Mouse (Mus musculus): ENCODE results near the gene Rasl2-9. TPM values are rescaled to one million over a fixed set of nuclear protein-coding genes. Genes with fewer than 3 reads are reported as not detected.

Rasl2-9 gene
- 159 TPM for polyA plus RNA-seq (2014; fragmentation: Illumina TruSeq; extraction: RNeasy Lipid Tissue Mini Kit (QIAGEN cat#74804); ENCODE audit: low read depth, low replicate concordance)

DNA sequence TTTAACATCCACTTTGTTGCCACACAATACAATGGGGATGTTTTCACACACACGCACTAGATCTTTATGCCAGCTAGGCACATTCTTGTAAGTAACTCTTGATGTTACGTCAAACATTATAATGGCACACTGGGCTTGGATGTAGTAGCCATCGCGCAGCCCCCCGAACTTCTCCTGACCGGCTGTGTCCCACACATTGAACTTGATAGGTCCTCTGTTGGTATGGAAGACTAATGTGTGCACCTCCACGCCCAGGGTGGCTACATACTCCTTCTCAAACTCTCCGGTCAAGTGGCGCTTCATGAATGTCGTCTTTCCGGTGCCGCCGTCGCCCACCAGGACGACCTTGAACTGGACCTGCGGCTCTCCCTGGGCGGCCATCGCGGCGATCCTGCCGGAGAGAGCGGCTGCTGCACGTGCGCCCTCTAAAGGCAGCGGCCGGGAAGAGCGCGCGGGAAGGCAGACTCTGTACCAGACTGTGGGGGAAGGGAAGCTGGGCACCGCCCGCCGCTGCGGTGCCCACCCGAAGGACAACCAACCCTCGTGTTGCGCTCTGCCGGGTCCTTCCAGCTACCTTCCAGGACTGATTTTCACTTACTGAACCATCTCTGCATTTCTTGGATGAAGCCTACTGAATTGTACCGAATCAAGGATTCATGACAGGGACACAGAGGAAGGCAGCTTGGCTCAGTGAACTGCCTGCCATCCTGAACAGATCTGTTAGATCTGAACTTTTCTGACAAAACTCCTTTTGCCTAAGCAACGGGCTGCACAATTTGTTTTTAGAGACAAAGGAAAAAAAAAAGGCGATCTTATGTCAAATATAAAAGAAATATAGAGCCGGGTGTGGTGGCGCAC lies at the start of gene Rasl2-9:
TSS of gene Rasl2-9 (minus strand) at position 402 of the 858 bp plus-strand sequence.

DNA sequence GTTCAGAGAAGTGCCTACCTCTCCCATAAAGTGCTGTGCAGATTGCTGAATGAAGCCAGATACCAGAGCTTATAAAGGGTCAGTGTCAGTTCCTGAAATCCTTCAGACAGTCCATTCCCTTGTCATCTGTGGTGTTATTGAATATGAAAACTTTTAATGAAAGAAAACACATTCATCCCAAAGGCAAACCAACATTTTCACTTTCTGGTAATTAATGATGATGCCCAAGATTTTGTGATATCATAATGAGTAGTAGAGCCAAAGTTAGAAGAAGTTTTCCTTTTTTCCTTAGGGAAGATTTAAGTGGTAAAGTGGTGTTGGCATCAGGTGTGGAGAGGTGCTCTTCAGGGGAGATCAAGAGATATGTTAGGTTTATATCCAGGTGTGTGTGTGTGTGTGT lies 23.8 kb upstream of the Rasl2-9 start, which contains the start of gene Vmn1r55:
TSS of gene Vmn1r55 (minus strand) at position 101 of the 400 bp plus-strand sequence.

DNA sequence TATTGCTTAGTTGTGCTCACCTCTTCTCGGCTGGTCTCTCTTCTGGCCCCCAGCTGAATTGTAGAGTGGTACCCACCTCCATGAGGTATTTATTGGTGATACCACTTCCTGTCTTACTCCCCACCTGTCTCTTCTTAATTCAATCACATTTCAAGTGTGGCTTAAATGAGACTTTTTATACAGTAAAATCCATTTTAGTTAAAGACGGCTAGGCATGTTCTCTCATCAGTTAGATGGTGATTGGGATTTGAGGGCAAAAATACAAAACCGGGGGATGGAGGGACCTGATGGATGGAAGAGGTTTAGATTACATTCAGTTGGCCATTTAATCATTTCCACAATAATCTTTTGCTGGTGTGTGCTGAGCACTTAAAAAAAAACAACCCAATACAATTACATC lies 8.9 kb downstream of the Rasl2-9 start, which contains the start of gene Rfpl4:
TSS of gene Rfpl4 (minus strand) at position 101 of the 400 bp plus-strand sequence.

DNA sequence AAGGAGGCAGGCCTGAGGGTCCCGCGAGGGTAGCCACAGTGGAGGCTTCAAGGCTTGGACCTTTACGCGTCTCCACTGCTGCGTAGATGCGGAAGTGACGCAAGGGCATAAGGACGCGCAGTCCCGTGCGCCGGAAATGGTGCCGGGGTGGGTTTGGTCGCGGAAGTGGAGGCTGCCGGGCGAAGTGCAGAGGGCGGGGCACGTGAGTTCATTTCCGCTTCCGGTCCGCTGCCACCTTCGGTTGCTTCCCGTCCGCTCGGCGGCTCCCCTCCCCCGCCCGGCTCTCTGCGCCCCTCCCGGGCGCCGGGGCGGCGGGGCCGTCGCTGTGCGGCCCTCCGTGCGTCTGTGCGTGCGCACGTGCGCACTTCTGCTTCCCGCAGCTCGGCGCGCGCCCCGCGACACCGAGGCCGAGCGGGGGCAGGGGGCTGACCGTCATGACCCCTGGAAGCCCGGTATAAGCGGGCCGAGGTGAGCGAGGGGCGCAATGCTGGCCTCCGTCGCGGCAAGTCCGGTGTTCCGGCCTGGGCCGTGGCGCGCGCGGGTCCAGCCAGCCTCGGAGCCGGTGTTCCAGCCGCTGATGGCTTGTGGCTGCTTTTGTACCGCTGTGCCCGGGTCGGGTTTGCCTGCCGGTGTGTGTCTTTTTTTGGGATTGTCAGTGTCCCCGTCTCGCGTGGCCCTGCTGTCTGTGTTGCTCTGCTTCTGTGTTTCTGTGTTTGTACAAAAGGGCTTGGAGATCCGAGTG lies 45.6 kb downstream of the Rasl2-9 start, which contains the start of gene Epn1:
TSS of gene Epn1 (plus strand) at position 226 of the 742 bp plus-strand sequence.

Other genes starting within 250 kb of the Rasl2-9 start
- gene Isoc2a, start 248.8 kb downstream of the Rasl2-9 start, polyA plus RNA-seq (2014; fragmentation: Illumina TruSeq; extraction: RNeasy Lipid Tissue Mini Kit (QIAGEN cat#74804); ENCODE audit: low read depth, low replicate concordance), result 1.8 TPM
- gene Gm36210, start 219.4 kb downstream of the Rasl2-9 start, polyA plus RNA-seq (2014; fragmentation: Illumina TruSeq; extraction: RNeasy Lipid Tissue Mini Kit (QIAGEN cat#74804); ENCODE audit: low read depth, low replicate concordance), result not detected
- gene Zfp628, start 210.7 kb downstream of the Rasl2-9 start, polyA plus RNA-seq (2014; fragmentation: Illumina TruSeq; extraction: RNeasy Lipid Tissue Mini Kit (QIAGEN cat#74804); ENCODE audit: low read depth, low replicate concordance), result not detected
- gene Nat14, start 203.9 kb downstream of the Rasl2-9 start, polyA plus RNA-seq (2014; fragmentation: Illumina TruSeq; extraction: RNeasy Lipid Tissue Mini Kit (QIAGEN cat#74804); ENCODE audit: low read depth, low replicate concordance), result 0.67 TPM
- gene Ssc5d, start 200.2 kb downstream of the Rasl2-9 start, polyA plus RNA-seq (2014; fragmentation: Illumina TruSeq; extraction: RNeasy Lipid Tissue Mini Kit (QIAGEN cat#74804); ENCODE audit: low read depth, low replicate concordance), result not detected
- gene Sbk2, start 161.5 kb downstream of the Rasl2-9 start, polyA plus RNA-seq (2014; fragmentation: Illumina TruSeq; extraction: RNeasy Lipid Tissue Mini Kit (QIAGEN cat#74804); ENCODE audit: low read depth, low replicate concordance), result not detected
- gene Sbk3, start 154.8 kb downstream of the Rasl2-9 start, polyA plus RNA-seq (2014; fragmentation: Illumina TruSeq; extraction: RNeasy Lipid Tissue Mini Kit (QIAGEN cat#74804); ENCODE audit: low read depth, low replicate concordance), result 0.20 TPM
- gene Zfp579, start 129.8 kb downstream of the Rasl2-9 start, polyA plus RNA-seq (2014; fragmentation: Illumina TruSeq; extraction: RNeasy Lipid Tissue Mini Kit (QIAGEN cat#74804); ENCODE audit: low read depth, low replicate concordance), result 3.8 TPM
- not detected for gene Zfp524, start 111.5 kb downstream of the Rasl2-9 start, polyA plus RNA-seq (2014; fragmentation: Illumina TruSeq; extraction: RNeasy Lipid Tissue Mini Kit (QIAGEN cat#74804); ENCODE audit: low read depth, low replicate concordance)
- 21.5 TPM for gene Fiz1, start 111.3 kb downstream of the Rasl2-9 start, polyA plus RNA-seq (2014; fragmentation: Illumina TruSeq; extraction: RNeasy Lipid Tissue Mini Kit (QIAGEN cat#74804); ENCODE audit: low read depth, low replicate concordance)
- not detected for gene Gm44973, start 110.5 kb downstream of the Rasl2-9 start, polyA plus RNA-seq (2014; fragmentation: Illumina TruSeq; extraction: RNeasy Lipid Tissue Mini Kit (QIAGEN cat#74804); ENCODE audit: low read depth, low replicate concordance)
- gene Zfp865, start 105.6 kb downstream of the Rasl2-9 start, polyA plus RNA-seq (2014; fragmentation: Illumina TruSeq; extraction: RNeasy Lipid Tissue Mini Kit (QIAGEN cat#74804); ENCODE audit: low read depth, low replicate concordance), result 4.3 TPM
- 1.6 TPM for gene Ccdc106, start 105.4 kb downstream of the Rasl2-9 start, polyA plus RNA-seq (2014; fragmentation: Illumina TruSeq; extraction: RNeasy Lipid Tissue Mini Kit (QIAGEN cat#74804); ENCODE audit: low read depth, low replicate concordance)
- gene 4632433K11Rik, start 91.8 kb downstream of the Rasl2-9 start, polyA plus RNA-seq (2014; fragmentation: Illumina TruSeq; extraction: RNeasy Lipid Tissue Mini Kit (QIAGEN cat#74804); ENCODE audit: low read depth, low replicate concordance), result 0.83 TPM
- gene Zfp784, start 87.5 kb downstream of the Rasl2-9 start, polyA plus RNA-seq (2014; fragmentation: Illumina TruSeq; extraction: RNeasy Lipid Tissue Mini Kit (QIAGEN cat#74804); ENCODE audit: low read depth, low replicate concordance), result 3.4 TPM
- gene Zfp580, start 74.4 kb downstream of the Rasl2-9 start, polyA plus RNA-seq (2014; fragmentation: Illumina TruSeq; extraction: RNeasy Lipid Tissue Mini Kit (QIAGEN cat#74804); ENCODE audit: low read depth, low replicate concordance), result 0.32 TPM
- gene U2af2, start 63.8 kb downstream of the Rasl2-9 start, polyA plus RNA-seq (2014; fragmentation: Illumina TruSeq; extraction: RNeasy Lipid Tissue Mini Kit (QIAGEN cat#74804); ENCODE audit: low read depth, low replicate concordance), result 8.7 TPM
- gene Epn1, start 45.7 kb downstream of the Rasl2-9 start, polyA plus RNA-seq (2014; fragmentation: Illumina TruSeq; extraction: RNeasy Lipid Tissue Mini Kit (QIAGEN cat#74804); ENCODE audit: low read depth, low replicate concordance), result 2.7 TPM
- 0.20 TPM for gene Rfpl4, start 9.0 kb downstream of the Rasl2-9 start, polyA plus RNA-seq (2014; fragmentation: Illumina TruSeq; extraction: RNeasy Lipid Tissue Mini Kit (QIAGEN cat#74804); ENCODE audit: low read depth, low replicate concordance)
- gene Vmn1r55, start 23.7 kb upstream of the Rasl2-9 start, polyA plus RNA-seq (2014; fragmentation: Illumina TruSeq; extraction: RNeasy Lipid Tissue Mini Kit (QIAGEN cat#74804); ENCODE audit: low read depth, low replicate concordance), result 0.01 TPM
- gene Vmn1r56, start 70.8 kb upstream of the Rasl2-9 start, polyA plus RNA-seq (2014; fragmentation: Illumina TruSeq; extraction: RNeasy Lipid Tissue Mini Kit (QIAGEN cat#74804); ENCODE audit: low read depth, low replicate concordance), result not detected
- gene Vmn1r57, start 92.5 kb upstream of the Rasl2-9 start, polyA plus RNA-seq (2014; fragmentation: Illumina TruSeq; extraction: RNeasy Lipid Tissue Mini Kit (QIAGEN cat#74804); ENCODE audit: low read depth, low replicate concordance), result not detected
- not detected for gene Gm5065, start 224.6 kb upstream of the Rasl2-9 start, polyA plus RNA-seq (2014; fragmentation: Illumina TruSeq; extraction: RNeasy Lipid Tissue Mini Kit (QIAGEN cat#74804); ENCODE audit: low read depth, low replicate concordance)
- gene Nlrp2, start 225.1 kb upstream of the Rasl2-9 start, polyA plus RNA-seq (2014; fragmentation: Illumina TruSeq; extraction: RNeasy Lipid Tissue Mini Kit (QIAGEN cat#74804); ENCODE audit: low read depth, low replicate concordance), result not detected